Mouse (Mus musculus) spleen, adult 2 months (tissue): ENCODE measurements at regions not wholly inside any gene's neighbourhood (a gene's known extent, or its start where the extent isn't known, plus 50 kb on each side); places are given as distances from the start of the nearest gene placed in this dataset.

Source experiments
- DNase-seq, 2 experiments: peaks; one replicate each; pipeline versions ENCODE4 v3.0.0 to v3.0.0-alpha.2; 2012 to 2021; ENCODE audit warnings: low spot score in 2 of 2, low read depth in 1 of 2
- H3K27ac ChIP-seq: fragments of 200-500 bp; 2 replicates; pipeline ENCODE4 v1.5.1; 2012; ENCODE audit warnings: low read length, inconsistent platforms; ENCODE audit not compliant: insufficient read depth
- H3K27me3 ChIP-seq: fragments of 200-500 bp; 2 replicates; pipeline ENCODE4 v1.6.1; 2012; ENCODE audit warnings: mild to moderate bottlenecking, moderate library complexity, low read length, inconsistent platforms; ENCODE audit not compliant: control insufficient read depth, insufficient read depth
- H3K36me3 ChIP-seq: fragments of 200-500 bp; 2 replicates; pipeline ENCODE4 v1.6.1; 2012; ENCODE audit warnings: mild to moderate bottlenecking, low read length, inconsistent platforms; ENCODE audit not compliant: control insufficient read depth, insufficient read depth
- H3K4me1 ChIP-seq: fragments of 200-500 bp; 2 replicates; pipeline ENCODE4 v1.6.1; 2011; ENCODE audit warnings: inconsistent platforms; ENCODE audit not compliant: control insufficient read depth, insufficient read depth, insufficient read length
- H3K4me3 ChIP-seq: fragments of 200-500 bp; 2 replicates; pipeline ENCODE4 v1.5.1; 2011; ENCODE audit warnings: mild to moderate bottlenecking, inconsistent platforms; ENCODE audit not compliant: insufficient read depth, insufficient read length; ENCODE audit errors: extremely low read depth
- CTCF ChIP-seq: fragments of 200-500 bp; IDR thresholded peaks from 2 replicates; pipeline ENCODE4 v1.5.1; 2011; ENCODE audit warnings: mild to moderate bottlenecking, inconsistent platforms; ENCODE audit not compliant: insufficient read depth, insufficient read length, insufficient replicate concordance; ENCODE audit errors: extremely low read depth
- POLR2A ChIP-seq: fragments of 200-500 bp; IDR thresholded peaks from 2 replicates; pipeline ENCODE4 v1.6.1; 2011; ENCODE audit warnings: low read depth, low read length, inconsistent platforms
- WGBS: fragments of 180-500 bp; shearing (Covaris S2); methylation state at CpG from one replicate; pipeline ENCODE4 v1.1.7; 2018; 5-methylcytosine and 5-hydroxymethylcytosine counted together

- Histone ChIP-seq H3K4me1 (no peaks in the 10 kb centered on the region), H3K36me3 (no peaks in the 10 kb centered on the region), H3K27me3 (no peaks in the 10 kb centered on the region), H3K4me3 (no peak overlapping the region), H3K27ac (no peak overlapping the region)
- DNase-seq = no peak
- 79% methylated on average over 5 of the region's 5 CpGs for WGBS
- TF ChIP-seq POLR2A (no peak), CTCF (no peak)
Measured at GRCm38 (mm10) chrX:12493216-12493615, 94.4 kb upstream of the Atp6ap2 start.

- H3K36me3 ChIP-seq = no peaks in the 10 kb centered on the region
- H3K4me3 ChIP-seq = no peak overlapping the region
- H3K27me3 ChIP-seq = no peaks in the 10 kb centered on the region
- TF ChIP-seq POLR2A (no peak), CTCF (no peak)
- H3K4me1 ChIP-seq = no peaks in the 10 kb centered on the region
- H3K27ac ChIP-seq = no peak overlapping the region
- no peak for DNase-seq
- 64% methylated on average over 3 of the region's 3 CpGs for WGBS
Measured at GRCm38 (mm10) chrX:12493916-12494315, 93.7 kb upstream of the Atp6ap2 start.

- Histone ChIP-seq H3K27me3 (no peaks in the 10 kb centered on the region), H3K4me3 (no peak overlapping the region), H3K4me1 (no peaks in the 10 kb centered on the region), H3K27ac (no peak overlapping the region), H3K36me3 (no peaks in the 10 kb centered on the region)
- TF ChIP-seq CTCF (no peak), POLR2A (no peak)
- 78% methylated on average over 6 of the region's 6 CpGs for WGBS
- DNase-seq = no peak
Measured at GRCm38 (mm10) chrX:12494535-12494934, 93.1 kb upstream of the Atp6ap2 start.

- no peak overlapping the region for H3K27ac ChIP-seq
- H3K4me3 ChIP-seq = no peak overlapping the region
- no peaks in the 10 kb centered on the region for H3K4me1 ChIP-seq
- H3K27me3 ChIP-seq = no peaks in the 10 kb centered on the region
- H3K36me3 ChIP-seq = no peaks in the 10 kb centered on the region
- DNase-seq = no peak
- 90% methylated on average over 3 of the region's 3 CpGs for WGBS
- no peak for TF ChIP-seq CTCF
- no peak for TF ChIP-seq POLR2A
Measured at GRCm38 (mm10) chrX:12500601-12501000, 87.0 kb upstream of the Atp6ap2 start.

GRCm38 (mm10) chrX:12502364-12502763 is 85.2 kb upstream of the Atp6ap2 start:
- H3K27ac ChIP-seq = no peak overlapping the region
- no peaks in the 10 kb centered on the region for H3K4me1 ChIP-seq
- no peaks in the 10 kb centered on the region for H3K27me3 ChIP-seq
- WGBS = 78% methylated on average over 4 of the region's 4 CpGs
- H3K36me3 ChIP-seq = no peaks in the 10 kb centered on the region
- H3K4me3 ChIP-seq = no peak overlapping the region
- no peak for DNase-seq
- TF ChIP-seq CTCF = no peak
- TF ChIP-seq POLR2A = no peak

- H3K27ac ChIP-seq = no peak overlapping the region
- no peak overlapping the region for H3K4me3 ChIP-seq
- H3K27me3 ChIP-seq = no peaks in the 10 kb centered on the region
- H3K36me3 ChIP-seq = no peaks in the 10 kb centered on the region
- DNase-seq = no peak
- H3K4me1 ChIP-seq = no peaks in the 10 kb centered on the region
- WGBS = 64% methylated on average over 1 of the region's 1 CpGs
- TF ChIP-seq CTCF (no peak), POLR2A (no peak)
Measured at GRCm38 (mm10) chrX:12503581-12503980, 84.0 kb upstream of the Atp6ap2 start.

GRCm38 (mm10) chrX:12511119-12511518 is 76.5 kb upstream of the Atp6ap2 start:
- no peak for DNase-seq
- Histone ChIP-seq H3K4me1 (no peaks in the 10 kb centered on the region), H3K27ac (no peak overlapping the region), H3K4me3 (no peak overlapping the region), H3K27me3 (no peaks in the 10 kb centered on the region), H3K36me3 (no peaks in the 10 kb centered on the region)
- 70% methylated on average over 3 of the region's 3 CpGs for WGBS
- no peak for TF ChIP-seq CTCF
- no peak for TF ChIP-seq POLR2A
